Mouse (Mus musculus) lung, adult 2 months (tissue): ENCODE data around the gene Ly75. TPM values are rescaled to one million over a fixed set of nuclear protein-coding genes. Genes with fewer than 3 reads are reported as not detected.

Experiments
- DNase-seq: peaks from one replicate; pipeline ENCODE4 v3.0.0; 2022
- H3K4me1 ChIP-seq: fragments of 200-500 bp; 2 replicates; pipeline ENCODE4 v1.6.1; 2011; ENCODE audit warnings: low read length; ENCODE audit not compliant: control insufficient read depth, insufficient read depth
- H3K4me3 ChIP-seq: fragments of 200-500 bp; replicated peaks from 2 replicates; pipeline ENCODE3; 2011; ENCODE audit warnings: low read depth, mild to moderate bottlenecking, control low read depth, low read length; ENCODE audit errors: extremely low read depth
- CTCF ChIP-seq: fragments of 200-500 bp; IDR thresholded peaks from 2 replicates; pipeline ENCODE4 v1.5.1; 2011; ENCODE audit warnings: mild to moderate bottlenecking, low read length, control low read depth; ENCODE audit not compliant: insufficient read depth
- POLR2A ChIP-seq: fragments of 200-500 bp; IDR thresholded peaks from 2 replicates; pipeline ENCODE4 v1.6.1; 2011; ENCODE audit warnings: low read depth, mild to moderate bottlenecking, control low read depth, low read length, borderline replicate concordance; ENCODE audit errors: extremely low read depth
- whole genome bisulfite sequencing: fragments of 180-500 bp; shearing (Covaris S2); methylation state at CpG from one replicate; pipeline ENCODE4 v1.1.7; 2018; 5-methylcytosine and 5-hydroxymethylcytosine counted together
- polyA plus RNA-seq: library from polyadenylated mRNA; depleted of rRNA; stranded (reverse); fragments of >200 nt; gene quantifications from 2 replicates; pipeline ENCODE4 v1.2.3, GENCODE M21; 2012

Gene Ly75
- polyA plus RNA-seq, 1 experiment: 2.9 TPM

- no peak for DNase-seq
Measured at GRCm38 (mm10) chr2:60354541-60355387, 28.3 kb downstream of the Ly75 start.

GRCm38 (mm10) chr2:60352296-60352695 lies 30.8 kb downstream of the Ly75 start:
- TF ChIP-seq POLR2A (no peak), CTCF (no peak)

More at GRCm38 (mm10) chr2:60354541-60355387, 28.3 kb downstream of the Ly75 start:
- H3K4me3 ChIP-seq: peak overlapping the region; percentile 26
- no peaks in the 10 kb centered on the region; the same call in 1 of the 2 replicates for H3K4me1 ChIP-seq
- 47% methylated on average over 18 of the region's 18 CpGs for WGBS
- TF ChIP-seq CTCF: no peak
- TF ChIP-seq POLR2A: no peak

GRCm38 (mm10) chr2:60351781-60352180 lies 31.3 kb downstream of the Ly75 start:
- TF ChIP-seq POLR2A (no peak), CTCF (no peak)
- no peak for DNase-seq
- no peak overlapping the region for H3K4me3 ChIP-seq
- no peaks in the 10 kb centered on the region; the same call in 1 of the 2 replicates for H3K4me1 ChIP-seq
- WGBS: 75% methylated on average over 8 of the region's 8 CpGs

More at GRCm38 (mm10) chr2:60352296-60352695, 30.8 kb downstream of the Ly75 start:
- no peak for DNase-seq
- 86% methylated on average over 5 of the region's 5 CpGs for WGBS
- H3K4me1 ChIP-seq: no peaks in the 10 kb centered on the region; the same call in 1 of the 2 replicates
- no peak overlapping the region for H3K4me3 ChIP-seq

- H3K4me3 ChIP-seq: no peak overlapping the region
- WGBS: 68% methylated on average over 7 of the region's 7 CpGs
Measured at GRCm38 (mm10) chr2:60347875-60348274, 35.2 kb downstream of the Ly75 start.

GRCm38 (mm10) chr2:60346531-60346930 lies 36.6 kb downstream of the Ly75 start:
- TF ChIP-seq CTCF: no peak
- DNase-seq: no peak
- Histone ChIP-seq H3K4me3 (no peak overlapping the region), H3K4me1 (no peaks in the 10 kb centered on the region)
- WGBS: 90% methylated on average over 8 of the region's 8 CpGs

More at GRCm38 (mm10) chr2:60347875-60348274, 35.2 kb downstream of the Ly75 start:
- DNase-seq: no peak
- TF ChIP-seq POLR2A (no peak), CTCF (no peak)
- H3K4me1 ChIP-seq: no peaks in the 10 kb centered on the region

GRCm38 (mm10) chr2:60345717-60346116 lies 37.4 kb downstream of the Ly75 start:
- DNase-seq: no peak
- Histone ChIP-seq H3K4me1 (no peaks in the 10 kb centered on the region), H3K4me3 (no peak overlapping the region)
- TF ChIP-seq CTCF: no peak
- TF ChIP-seq POLR2A: no peak
- 91% methylated on average over 7 of the region's 7 CpGs for WGBS

GRCm38 (mm10) chr2:60343607-60344289 lies 39.4 kb downstream of the Ly75 start:
- H3K4me1 ChIP-seq: no peaks in the 10 kb centered on the region
- WGBS: 85% methylated on average over 11 of the region's 11 CpGs
- TF ChIP-seq POLR2A: no peak
- no peak for DNase-seq
- H3K4me3 ChIP-seq: no peak overlapping the region

GRCm38 (mm10) chr2:60342107-60342880 lies 40.8 kb downstream of the Ly75 start:
- H3K4me3 ChIP-seq: no peak overlapping the region
- no peak for DNase-seq
- 54% methylated on average over 4 of the region's 4 CpGs for WGBS
- TF ChIP-seq CTCF (no peak), POLR2A (no peak)
- no peaks in the 10 kb centered on the region for H3K4me1 ChIP-seq

GRCm38 (mm10) chr2:60337937-60338336 lies 45.2 kb downstream of the Ly75 start:
- no peaks in the 10 kb centered on the region for H3K4me1 ChIP-seq
- DNase-seq: no peak
- WGBS: 54% methylated on average over 9 of the region's 9 CpGs
- no peak for TF ChIP-seq POLR2A
- no peak for TF ChIP-seq CTCF
- no peak overlapping the region for H3K4me3 ChIP-seq

GRCm38 (mm10) chr2:60328641-60329040 lies 54.5 kb downstream of the Ly75 start:
- no peak for DNase-seq
- WGBS: 80% methylated on average over 10 of the region's 10 CpGs
- H3K4me3 ChIP-seq: no peak overlapping the region
- H3K4me1 ChIP-seq: no peaks in the 10 kb centered on the region
- TF ChIP-seq CTCF (no peak), POLR2A (no peak)
